Mouse (Mus musculus) cortical plate, adult 2 months (tissue): Measurements from ENCODE around the gene Slc2a12.

Source experiments
- CTCF ChIP-seq: fragments of 200-500 bp; IDR thresholded peaks from 2 replicates; pipeline ENCODE4 v1.5.1; 2011; ENCODE audit warnings: mild to moderate bottlenecking, control low read depth, low read length; ENCODE audit not compliant: insufficient read depth; ENCODE audit errors: extremely low read depth
- POLR2A ChIP-seq: fragments of 200-500 bp; IDR thresholded peaks from 2 replicates; pipeline ENCODE4 v1.6.1; 2011; ENCODE audit warnings: mild to moderate bottlenecking, low read length, control low read depth; ENCODE audit not compliant: insufficient read depth; ENCODE audit errors: extremely low read depth

DNA sequence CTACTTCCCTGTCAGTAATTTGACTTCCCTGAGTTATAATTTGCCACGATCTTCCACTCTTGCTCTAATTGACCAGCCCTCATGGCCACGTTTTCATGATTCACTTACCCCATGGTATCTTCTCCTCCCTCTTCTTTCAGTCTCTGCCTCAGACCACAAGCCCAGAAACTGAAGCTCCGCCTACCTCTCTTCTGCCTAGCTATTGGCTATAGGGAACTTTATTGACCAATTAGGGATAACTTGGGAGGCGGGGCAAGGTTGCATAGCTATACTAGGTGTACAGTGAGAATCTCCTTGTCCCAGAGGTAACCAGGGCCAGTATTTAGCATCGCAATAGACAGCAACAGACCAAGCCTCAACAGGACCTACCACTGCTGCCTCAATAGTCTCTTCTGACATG is 31.5 kb upstream of the Slc2a12 start:
- TF ChIP-seq CTCF (no peak), POLR2A (no peak)
